ENCODE assay signal across 8 mouse cellular contexts in the genomic region with DNA sequence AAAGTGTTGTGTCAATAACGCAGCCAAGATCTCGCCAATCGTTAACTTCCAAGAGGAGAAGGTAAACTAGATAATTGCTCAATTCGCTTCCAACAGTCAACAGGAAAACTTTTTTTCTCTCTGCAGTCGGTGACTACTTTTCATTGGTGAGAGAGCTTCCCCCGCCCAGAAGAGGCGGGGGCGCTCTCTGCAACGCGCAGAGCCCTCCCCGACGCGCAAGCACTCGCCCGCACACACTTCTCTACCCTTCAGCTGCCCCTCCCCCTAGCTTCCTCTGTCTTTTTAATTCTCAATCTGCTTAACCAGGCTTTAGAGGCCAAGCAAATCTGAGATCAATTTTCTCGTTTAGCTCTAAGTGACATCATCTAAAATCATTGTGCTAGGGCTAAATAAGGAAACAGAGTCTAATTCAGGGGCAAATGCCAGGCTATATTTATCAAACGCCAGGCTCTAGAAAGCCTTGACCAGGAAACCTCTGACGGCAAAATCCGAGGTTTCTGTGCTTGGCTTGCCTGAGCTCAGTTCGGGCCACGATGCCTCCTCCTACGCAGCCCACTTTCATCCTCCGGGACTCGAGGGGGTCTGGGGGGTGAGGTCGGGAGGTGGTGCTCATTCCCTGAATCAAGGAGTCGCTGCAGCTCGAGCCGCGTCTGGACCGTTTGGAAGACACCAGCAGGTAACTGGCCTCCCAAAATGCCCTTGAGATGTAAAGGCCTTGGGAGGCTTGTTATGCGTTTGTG. TPM values are rescaled to one million over a fixed set of nuclear protein-coding genes. Genes with fewer than 3 reads are reported as not detected.
DNase-seq lines count a peak whose midpoint lies in the region; ATAC-seq lines count a peak whose summit lies in the region.

A gene (minus strand): TSS at position 50 of the 740 bp plus-strand sequence.

- no peak for DNase-seq in kidney, postnatal 25 days
- peak; percentile 57 for DNase-seq in embryo, embryonic 9.5 days (ENCODE audit: extremely low spot score)
- DNase-seq in intestine, embryonic 14.5 days (ENCODE audit: low spot score) = peak; percentile 61
- DNase-seq in urinary bladder, postnatal 10 days (ENCODE audit: low spot score) = no peak
- no peak for DNase-seq in urinary bladder, postnatal 14 days (ENCODE audit: low spot score)
- DNase-seq in layer of hippocampus, postnatal 36 days = no peak

- WGBS in kidney, embryonic 14.5 days = under 1% methylated on average over 31 of the region's 31 CpGs
- under 1% methylated on average over 31 of the region's 31 CpGs for WGBS in intestine, embryonic 14.5 days
- under 1% methylated on average over 31 of the region's 31 CpGs for WGBS in neural tube, embryonic 12.5 days

- no peaks in the 10 kb centered on the region for H3K36me3 ChIP-seq in kidney, embryonic 14.5 days (ENCODE audit: control insufficient read depth, insufficient read depth, low read length)
- no peaks in the 10 kb centered on the region for H3K36me3 ChIP-seq in intestine, embryonic 14.5 days (ENCODE audit: control insufficient read depth, insufficient read depth, low read length)
- H3K36me3 ChIP-seq in neural tube, embryonic 12.5 days = no peaks in the 10 kb centered on the region

- no peak within 1 kb of the TSS for H3K27ac ChIP-seq in kidney, embryonic 14.5 days (ENCODE audit: low read depth, low read length)
- H3K27ac ChIP-seq in intestine, embryonic 14.5 days (ENCODE audit: low read depth) = no peak within 1 kb of the TSS
- H3K27ac ChIP-seq in neural tube, embryonic 12.5 days = no peak within 1 kb of the TSS

- H3K9ac ChIP-seq in kidney, embryonic 14.5 days (ENCODE audit: low read depth, low read length) = no peak within 1 kb of the TSS
- H3K9ac ChIP-seq in intestine, embryonic 14.5 days (ENCODE audit: low read length) = no peak within 1 kb of the TSS
- no peak within 1 kb of the TSS for H3K9ac ChIP-seq in neural tube, embryonic 12.5 days

- no peak for ATAC-seq in kidney, embryonic 14.5 days (ENCODE audit: low FRiP score, low TSS enrichment)
- ATAC-seq in intestine, embryonic 14.5 days (replicated peaks; ENCODE audit: low FRiP score, low TSS enrichment, low read depth) = no peak
- no peak for ATAC-seq in neural tube, embryonic 12.5 days (ENCODE audit: low FRiP score, low read depth)

- H3K27me3 ChIP-seq in kidney, embryonic 14.5 days (ENCODE audit: control insufficient read depth, insufficient read depth, low read length) = peaks cover 81% of the 10 kb centered on the region
- H3K27me3 ChIP-seq in intestine, embryonic 14.5 days (replicated peaks; ENCODE audit: control insufficient read depth, insufficient read depth, low read length) = peaks cover 98% of the 10 kb centered on the region
- H3K27me3 ChIP-seq in neural tube, embryonic 12.5 days (replicated peaks) = peaks cover 87% of the 10 kb centered on the region

- no peaks in the 10 kb centered on the region for H3K9me3 ChIP-seq in kidney, embryonic 14.5 days (ENCODE audit: control insufficient read depth, low read length)
- H3K9me3 ChIP-seq in intestine, embryonic 14.5 days (ENCODE audit: control insufficient read depth, low read length) = no peaks in the 10 kb centered on the region
- no peaks in the 10 kb centered on the region for H3K9me3 ChIP-seq in neural tube, embryonic 12.5 days

- peaks cover 6% of the 10 kb centered on the region; the same call in 1 of the 2 replicates for H3K4me1 ChIP-seq in kidney, embryonic 14.5 days (ENCODE audit: control insufficient read depth, insufficient read depth, low read length)
- no peaks in the 10 kb centered on the region for H3K4me1 ChIP-seq in intestine, embryonic 14.5 days (replicated peaks; ENCODE audit: control insufficient read depth, insufficient read depth, low read length)
- H3K4me1 ChIP-seq in neural tube, embryonic 12.5 days = peaks cover 24% of the 10 kb centered on the region

- H3K4me3 ChIP-seq in kidney, embryonic 14.5 days (ENCODE audit: low read length) = peak within 1 kb of the TSS; percentile 37
- peak within 1 kb of the TSS; percentile 24 for H3K4me3 ChIP-seq in intestine, embryonic 14.5 days (ENCODE audit: low read depth, low read length)
- peak within 1 kb of the TSS; percentile 37 for H3K4me3 ChIP-seq in neural tube, embryonic 12.5 days

- H3K4me2 ChIP-seq in kidney, embryonic 14.5 days (replicated peaks; ENCODE audit: low read depth, low read length) = peak within 1 kb of the TSS; percentile 56
- peak within 1 kb of the TSS; percentile 51 for H3K4me2 ChIP-seq in intestine, embryonic 14.5 days (ENCODE audit: low read length)
- H3K4me2 ChIP-seq in neural tube, embryonic 12.5 days (replicated peaks) = peak within 1 kb of the TSS; percentile 70

RNA-seq across cellular contexts. Expression of the gene that starts here (rescaled TPM):
- polyA plus RNA-seq in kidney, embryonic 14.5 days (2014; fragmentation: Nextera tagmentation; extraction: Ambion mirVana) = not detected in 2 replicates
- not detected in 2 replicates for polyA plus RNA-seq in intestine, embryonic 14.5 days (2014; fragmentation: Nextera tagmentation; extraction: Ambion mirVana)
- not detected in 2 replicates for polyA plus RNA-seq in neural tube, embryonic 12.5 days (2016; fragmentation: Nextera tagmentation; extraction: Ambion mirVana)
- total RNA-seq in layer of hippocampus, postnatal 36 days (2021) = under 1 TPM in 1 of 2 experiments, not detected in 1; 0.15 TPM

Comparison
In these comparisons a context has a peak if more than half of its experiments do, and no peak if none do; other contexts are left out.
1. Peak in DNase-seq, H3K4me3 ChIP-seq and H3K4me2 ChIP-seq in intestine, embryonic 14.5 days; RNA of the gene not detected or under 1 TPM.